Mouse (Mus musculus) testis, adult 2 months (tissue): ENCODE data around the gene Smad5. TPM values are rescaled to one million over a fixed set of nuclear protein-coding genes. Genes with fewer than 3 reads are reported as not detected.

ENCODE experiments used
- H3K27ac ChIP-seq: fragments of 200-500 bp; 2 replicates; pipeline ENCODE4 v1.5.1; 2012; ENCODE audit warnings: low read depth, low read length; ENCODE audit not compliant: control insufficient read depth, insufficient read depth
- H3K27me3 ChIP-seq: fragments of 200-500 bp; 2 replicates; pipeline ENCODE4 v1.6.1; 2012; ENCODE audit warnings: mild to moderate bottlenecking, low read length, moderate library complexity; ENCODE audit not compliant: control insufficient read depth, insufficient read depth
- H3K36me3 ChIP-seq: fragments of 200-500 bp; 2 replicates; pipeline ENCODE4 v1.6.1; 2012; ENCODE audit warnings: mild to moderate bottlenecking, low read length; ENCODE audit not compliant: control insufficient read depth, insufficient read depth
- H3K4me1 ChIP-seq: fragments of 200-500 bp; 2 replicates; pipeline ENCODE4 v1.6.1; 2012; ENCODE audit warnings: low read length; ENCODE audit not compliant: control insufficient read depth, insufficient read depth
- H3K4me3 ChIP-seq: fragments of 200-500 bp; 2 replicates; pipeline ENCODE4 v1.5.1; 2012; ENCODE audit warnings: low read depth, mild to moderate bottlenecking, low read length, moderate library complexity, mixed read lengths; ENCODE audit not compliant: control insufficient read depth
- CTCF ChIP-seq: fragments of 200-500 bp; IDR thresholded peaks from 2 replicates; pipeline ENCODE4 v1.5.1; 2012; ENCODE audit warnings: low read depth, mild to moderate bottlenecking, inconsistent platforms, low read length, moderate library complexity; ENCODE audit not compliant: control insufficient read depth, insufficient read depth, insufficient replicate concordance
- POLR2A ChIP-seq: fragments of 200-500 bp; IDR thresholded peaks from 2 replicates; pipeline ENCODE4 v1.6.1; 2012; ENCODE audit warnings: low read depth, mild to moderate bottlenecking, inconsistent platforms, low read length, moderate library complexity; ENCODE audit not compliant: control insufficient read depth
- polyA plus RNA-seq: library from polyadenylated mRNA; depleted of rRNA; stranded (reverse); fragments of >200 nt; gene quantifications from 2 replicates; pipeline ENCODE4 v1.2.3, GENCODE M21; 2012

Gene Smad5
- polyA plus RNA-seq, 1 experiment: 13.6 TPM

DNA sequence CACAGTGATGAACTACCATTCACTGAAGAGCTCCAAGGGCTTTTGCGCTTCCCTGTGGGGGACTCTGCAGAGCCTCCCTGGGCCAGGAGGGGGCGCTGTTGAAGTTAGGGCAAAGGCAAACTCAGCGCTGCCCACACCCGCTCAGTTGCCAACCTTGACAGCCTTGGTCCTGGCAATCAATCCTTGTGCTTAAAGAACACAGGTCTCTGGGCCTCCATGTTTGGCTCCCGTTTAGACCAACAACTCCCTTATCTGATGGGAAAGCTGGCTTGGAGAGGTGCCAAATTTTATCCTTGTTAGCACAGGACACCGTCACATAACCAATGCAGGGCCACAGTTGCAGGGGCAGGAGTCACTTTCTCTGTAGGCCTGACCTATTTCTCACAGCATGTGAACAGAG, 53.1 kb downstream of the Smad5 start:
- no peaks in the 10 kb centered on the region for H3K27me3 ChIP-seq

DNA sequence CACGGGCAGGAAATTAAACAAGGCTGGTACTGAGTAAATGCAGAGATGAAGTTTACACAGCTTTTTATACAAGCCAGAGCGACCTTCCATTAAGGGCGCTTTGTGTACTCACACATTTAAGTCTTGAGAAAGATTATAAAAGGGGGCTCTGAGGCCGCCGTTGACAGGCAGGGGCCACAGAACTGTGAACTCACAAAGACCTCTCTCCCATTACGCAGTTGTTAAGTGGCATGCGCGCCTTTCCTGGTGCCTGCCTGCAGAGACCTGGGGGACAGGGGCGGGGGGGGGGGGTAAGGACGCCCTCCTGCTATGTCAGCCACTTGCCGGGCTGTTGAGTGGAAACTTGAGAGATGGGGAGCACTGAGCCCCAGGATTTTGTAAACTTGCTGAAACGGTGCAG, 54.4 kb downstream of the Smad5 start:
- Histone ChIP-seq H3K27ac (no peak overlapping the region), H3K4me1 (peaks cover 8% of the 10 kb centered on the region), H3K4me3 (no peak overlapping the region), H3K27me3 (no peaks in the 10 kb centered on the region), H3K36me3 (no peaks in the 10 kb centered on the region)
- TF ChIP-seq CTCF (no peak), POLR2A (no peak)

More for the DNA sequence above, 53.1 kb downstream of the Smad5 start:
- Histone ChIP-seq H3K4me3 (no peak overlapping the region), H3K27ac (no peak overlapping the region), H3K36me3 (no peaks in the 10 kb centered on the region), H3K4me1 (peaks cover 8% of the 10 kb centered on the region)
- TF ChIP-seq CTCF (peak; percentile 62), POLR2A (no peak)

DNA sequence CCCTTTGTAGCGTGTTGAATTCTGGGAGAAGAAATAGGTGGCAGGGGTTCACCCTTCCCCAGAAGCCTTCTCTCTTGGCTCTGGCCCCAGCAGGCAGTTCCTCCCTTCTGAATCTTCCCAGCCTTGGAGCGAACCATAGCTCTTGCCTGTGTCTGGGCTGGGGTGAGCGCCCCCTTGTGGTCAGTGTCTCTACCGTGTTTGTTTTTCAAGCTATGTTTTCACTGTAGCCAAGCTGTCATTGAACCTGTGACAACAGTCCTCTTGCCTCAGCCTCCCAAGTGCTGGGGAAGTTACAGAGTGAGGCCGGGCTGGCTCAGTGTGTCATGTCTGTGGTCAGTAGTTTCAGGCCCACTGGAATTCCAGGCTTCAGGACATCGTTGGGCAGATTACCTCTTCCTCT, 55.7 kb downstream of the Smad5 start:
- Histone ChIP-seq H3K27ac (no peak overlapping the region), H3K4me1 (no peaks in the 10 kb centered on the region; the same call in 1 of the 2 replicates), H3K27me3 (no peaks in the 10 kb centered on the region), H3K36me3 (no peaks in the 10 kb centered on the region), H3K4me3 (no peak overlapping the region)
- TF ChIP-seq CTCF: peak; percentile 86
- TF ChIP-seq POLR2A: no peak

- Histone ChIP-seq H3K27ac (no peak overlapping the region), H3K27me3 (no peaks in the 10 kb centered on the region), H3K4me1 (peaks cover 10% of the 10 kb centered on the region), H3K36me3 (no peaks in the 10 kb centered on the region), H3K4me3 (no peak overlapping the region)
- TF ChIP-seq CTCF: no peak
- no peak for TF ChIP-seq POLR2A
These were observed 59.8 kb downstream of the Smad5 start for GRCm38 (mm10) chr13:56762446-56763229.

DNA sequence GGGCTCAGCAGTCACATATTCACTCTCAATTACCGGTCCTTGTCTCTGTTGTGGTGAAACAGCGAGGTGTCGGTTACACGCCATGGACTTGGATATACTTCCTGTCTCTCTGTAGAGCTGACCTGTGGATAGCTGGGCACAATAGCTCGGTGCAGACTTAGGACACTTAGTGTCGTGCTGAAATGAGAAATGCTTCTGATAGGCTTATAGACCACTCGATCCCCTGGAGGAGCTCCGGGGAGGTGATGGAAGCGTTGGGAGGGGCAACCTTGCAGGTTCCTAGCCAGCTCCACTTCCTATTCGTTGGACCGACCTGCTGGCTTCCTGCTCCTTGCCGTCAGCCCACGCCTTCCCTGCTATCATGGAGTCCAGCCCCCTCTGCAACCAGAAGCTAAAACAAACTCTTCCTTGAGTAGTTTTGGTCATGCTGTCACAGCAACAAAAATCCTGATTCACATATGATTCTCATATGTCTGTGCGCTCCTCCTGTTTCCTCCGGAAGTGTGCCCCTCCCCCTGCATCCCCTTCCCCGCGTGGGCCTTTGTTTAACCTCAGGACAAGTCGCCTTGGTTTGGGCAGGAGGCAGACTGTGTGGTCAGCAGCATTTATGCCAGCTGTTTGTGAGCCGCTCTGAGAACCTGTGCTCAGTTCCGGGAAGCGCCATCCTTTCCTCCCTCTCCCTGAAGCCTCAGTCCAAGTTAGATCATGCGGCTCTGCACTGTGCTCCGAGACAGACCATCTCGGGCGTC, 62.6 kb downstream of the Smad5 start:
- TF ChIP-seq CTCF (no peak), POLR2A (no peak)
- no peaks in the 10 kb centered on the region for H3K27me3 ChIP-seq
- H3K36me3 ChIP-seq: no peaks in the 10 kb centered on the region
- peak overlapping the region; percentile 82 for H3K4me3 ChIP-seq
- peak overlapping the region; percentile 43; the same call in 1 of the 2 replicates for H3K27ac ChIP-seq
- peaks cover 10% of the 10 kb centered on the region for H3K4me1 ChIP-seq

- H3K36me3 ChIP-seq: no peaks in the 10 kb centered on the region
These were observed 63.4 kb downstream of the Smad5 start for GRCm38 (mm10) chr13:56766211-56766610.

DNA sequence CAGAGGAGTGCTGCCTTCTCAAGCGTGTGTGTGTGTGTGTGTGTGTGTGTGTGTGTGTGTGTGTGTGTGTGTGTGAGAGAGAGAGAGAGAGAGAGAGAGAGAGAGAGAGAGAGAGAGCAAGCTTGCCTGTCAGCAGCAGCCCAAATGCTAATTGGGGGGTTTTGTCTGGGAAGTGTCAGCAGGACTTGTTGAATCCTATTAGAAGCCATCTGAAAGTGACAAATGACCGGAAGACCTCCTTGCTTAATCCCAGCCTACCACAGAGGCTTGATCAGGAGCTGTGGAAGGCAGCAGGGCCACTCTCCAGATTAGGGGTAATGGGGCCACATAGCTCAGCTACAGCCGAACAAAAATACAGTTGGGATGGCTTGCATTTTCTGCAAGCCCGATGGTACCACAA, 66.6 kb downstream of the Smad5 start:
- H3K4me1 ChIP-seq: peaks cover 10% of the 10 kb centered on the region
- no peak for TF ChIP-seq POLR2A
- no peak for TF ChIP-seq CTCF
- no peaks in the 10 kb centered on the region for H3K27me3 ChIP-seq
- no peak overlapping the region for H3K27ac ChIP-seq
- no peak overlapping the region for H3K4me3 ChIP-seq
- H3K36me3 ChIP-seq: no peaks in the 10 kb centered on the region

More at GRCm38 (mm10) chr13:56766211-56766610, 63.4 kb downstream of the Smad5 start:
- Histone ChIP-seq H3K27me3 (no peaks in the 10 kb centered on the region), H3K4me3 (no peak overlapping the region), H3K4me1 (peaks cover 10% of the 10 kb centered on the region), H3K27ac (no peak overlapping the region)
- TF ChIP-seq CTCF: no peak
- no peak for TF ChIP-seq POLR2A
